Mouse (Mus musculus) C2C12 (cell line): ENCODE data around the gene E2f8. TPM values are rescaled to one million over a fixed set of nuclear protein-coding genes. Genes with fewer than 3 reads are reported as not detected.

Source experiments
- H3K27me3 ChIP-seq: one replicate; pipeline ENCODE4 v1.6.1; 2011; ENCODE audit not compliant: control insufficient read depth, insufficient read depth, insufficient read length
- H3K36me3 ChIP-seq: one replicate; pipeline ENCODE4 v1.6.1; 2011; ENCODE audit not compliant: control insufficient read depth, insufficient read depth
- H3K4me3 ChIP-seq: one replicate; pipeline ENCODE4 v1.5.1; 2011; ENCODE audit warnings: mild to moderate bottlenecking, control low read depth; ENCODE audit not compliant: poor library complexity, insufficient read depth, severe bottlenecking
- H3K79me2 ChIP-seq: one replicate; pipeline ENCODE4 v1.6.1; 2011; ENCODE audit not compliant: control insufficient read depth, insufficient read depth
- H3K79me3 ChIP-seq: one replicate; pipeline ENCODE4 v1.6.1; 2011; ENCODE audit warnings: low read depth, control low read depth
- H3ac ChIP-seq: one replicate; pipeline ENCODE3; 2011; ENCODE audit warnings: low read depth; ENCODE audit not compliant: control insufficient read depth, insufficient read length
- CEBPB ChIP-seq: IDR thresholded peaks from one replicate; pipeline ENCODE4 v1.6.1; 2011; ENCODE audit warnings: low read depth, mild to moderate bottlenecking, control low read depth, moderate library complexity
- CTCF ChIP-seq: IDR thresholded peaks from one replicate; pipeline ENCODE4 v1.5.1; 2011; ENCODE audit not compliant: control insufficient read depth, insufficient read depth, insufficient read length
- FOSL1 ChIP-seq: IDR thresholded peaks from one replicate; pipeline ENCODE4 v1.8.0; 2011; ENCODE audit warnings: mild to moderate bottlenecking, low read length; ENCODE audit not compliant: poor library complexity, insufficient read depth, severe bottlenecking
- MAX ChIP-seq: IDR thresholded peaks from one replicate; pipeline ENCODE4 v1.6.1; 2011; ENCODE audit warnings: mild to moderate bottlenecking, control low read depth
- MYOD1 ChIP-seq: IDR thresholded peaks from one replicate; pipeline ENCODE4 v1.6.1; 2011; ENCODE audit warnings: low read depth; ENCODE audit not compliant: control insufficient read depth, insufficient read length
- MYOG ChIP-seq: IDR thresholded peaks from one replicate; pipeline ENCODE4 v1.6.1; 2011; ENCODE audit not compliant: control insufficient read depth, insufficient read length; ENCODE audit errors: extremely low read depth
- USF1 ChIP-seq: IDR thresholded peaks from one replicate; pipeline ENCODE4 v1.6.1; 2011; ENCODE audit warnings: low read depth, mild to moderate bottlenecking, control low read depth, moderate library complexity
- polyA plus RNA-seq: library from polyadenylated mRNA; unstranded; fragments of >200 nt; fragmentation: generic; extraction: Trizol; gene quantifications from one replicate; pipeline ENCODE4 v1.2.1, GENCODE M21; 2012; ENCODE audit warnings: missing spikeins

The E2f8 gene
- polyA plus RNA-seq, 1 experiment, result 28.2 TPM

DNA sequence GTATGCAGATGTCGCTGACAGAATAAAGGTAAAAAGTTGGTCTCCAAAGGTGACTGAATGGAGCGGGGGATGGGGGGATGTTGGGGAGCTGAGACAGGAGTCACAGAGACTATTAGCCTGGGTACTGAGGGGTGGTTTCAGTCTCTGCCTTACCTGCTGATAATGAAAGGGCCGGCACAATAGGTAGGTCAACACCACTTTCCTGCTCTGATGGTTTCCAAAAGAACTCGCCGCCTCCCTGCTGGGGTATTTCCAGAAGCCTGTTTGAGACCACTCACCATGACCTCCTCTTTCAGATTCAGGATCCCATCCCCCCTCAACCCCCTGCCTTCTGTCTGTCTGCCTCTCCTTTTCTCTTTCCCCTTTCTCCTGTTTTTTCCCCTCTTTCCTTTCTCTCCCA, 36.6 kb upstream of the E2f8 start:
- no peaks in the 10 kb centered on the region for H3K79me2 ChIP-seq

DNA sequence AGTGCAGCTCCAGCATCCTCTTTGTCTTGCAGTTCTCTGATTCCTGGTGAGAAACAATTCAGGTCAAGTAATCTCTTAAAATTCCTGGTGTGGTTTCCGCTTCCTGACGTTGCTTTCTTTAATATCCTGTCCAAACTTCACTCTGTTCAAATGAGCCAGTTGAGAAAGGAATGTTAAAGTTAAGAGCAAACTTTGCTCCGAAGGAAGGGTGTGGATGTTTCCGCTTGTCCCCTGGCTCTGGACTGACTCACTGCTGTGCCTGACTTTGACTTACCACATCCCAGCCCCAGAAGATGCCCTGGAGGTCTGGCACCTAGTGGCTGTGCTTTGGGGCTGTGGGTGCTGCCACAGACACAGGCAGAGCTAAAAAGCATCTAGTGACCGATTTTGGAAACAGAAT, 36.1 kb upstream of the E2f8 start:
- no peaks in the 10 kb centered on the region for H3K79me2 ChIP-seq
- H3K79me3 ChIP-seq, result peaks cover 5% of the 10 kb centered on the region
- no peaks in the 10 kb centered on the region for H3K27me3 ChIP-seq
- H3K36me3 ChIP-seq, result no peaks in the 10 kb centered on the region
- H3K4me3 ChIP-seq, result peak overlapping the region; percentile 32
- TF ChIP-seq CTCF, result no peak
- no peak for TF ChIP-seq MYOD1
- no peak for TF ChIP-seq MAX
- no peak for TF ChIP-seq USF1
- TF ChIP-seq FOSL1, result no peak
- TF ChIP-seq MYOG, result no peak
- no peak for TF ChIP-seq CEBPB
- H3ac ChIP-seq, result peak overlapping the region; percentile 39

More for the DNA sequence above, 36.6 kb upstream of the E2f8 start:
- no peaks in the 10 kb centered on the region for H3K27me3 ChIP-seq
- H3K79me3 ChIP-seq, result peaks cover 5% of the 10 kb centered on the region
- no peaks in the 10 kb centered on the region for H3K36me3 ChIP-seq
- no peak overlapping the region for H3ac ChIP-seq
- H3K4me3 ChIP-seq, result peak overlapping the region; percentile 32
- TF ChIP-seq MAX (no peak), FOSL1 (no peak), USF1 (no peak), MYOD1 (no peak), CTCF (no peak), CEBPB (no peak), MYOG (no peak)

DNA sequence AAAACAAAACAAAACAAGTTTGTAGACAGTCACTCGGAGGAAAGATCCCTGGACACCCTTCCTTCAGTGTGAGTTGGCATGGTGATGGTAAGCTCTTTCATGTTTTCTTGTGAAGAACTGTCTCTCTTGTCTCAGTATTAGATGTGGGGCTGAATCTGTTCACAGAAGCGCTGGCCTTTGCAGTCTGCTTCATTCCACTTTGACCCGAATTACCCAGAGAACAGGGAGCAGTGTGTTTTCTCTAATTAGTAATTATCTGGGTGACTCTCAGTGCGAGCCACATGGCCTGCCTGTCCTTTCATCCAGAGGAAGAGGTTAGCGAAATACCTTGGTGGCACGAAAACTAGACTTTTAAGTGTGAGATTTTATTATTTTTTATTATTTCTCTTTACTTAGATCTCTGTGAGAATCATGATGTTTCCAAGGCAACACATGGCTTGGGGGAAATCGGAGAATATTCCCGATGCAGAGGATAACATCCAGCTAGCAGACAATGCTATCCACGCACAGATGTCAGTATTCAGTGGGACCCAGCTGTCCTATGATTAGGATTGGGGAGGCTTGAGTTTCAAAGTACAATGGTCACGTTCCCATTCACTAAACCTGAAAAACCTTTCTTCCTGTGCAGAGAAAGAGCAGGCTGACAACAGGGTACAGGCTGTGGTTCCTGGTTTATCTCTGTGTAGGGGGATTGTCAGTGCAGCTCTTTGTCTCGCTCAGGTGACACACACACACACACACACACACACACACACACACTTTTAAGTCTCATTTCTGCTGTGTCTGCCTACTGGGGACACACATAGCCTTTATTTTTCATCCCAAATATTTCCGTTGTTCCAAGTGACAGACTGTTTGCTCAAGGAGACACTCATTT, 33.5 kb upstream of the E2f8 start:
- no peak for TF ChIP-seq FOSL1
- TF ChIP-seq USF1, result no peak
- no peak for TF ChIP-seq MAX
- TF ChIP-seq CEBPB, result no peak
- TF ChIP-seq MYOD1, result no peak
- TF ChIP-seq CTCF, result no peak
- no peak for TF ChIP-seq MYOG
- no peaks in the 10 kb centered on the region for H3K79me2 ChIP-seq
- no peaks in the 10 kb centered on the region for H3K36me3 ChIP-seq
- no peak overlapping the region for H3K4me3 ChIP-seq
- H3K79me3 ChIP-seq, result peaks cover 2% of the 10 kb centered on the region
- no peaks in the 10 kb centered on the region for H3K27me3 ChIP-seq
- H3ac ChIP-seq, result no peak overlapping the region

DNA sequence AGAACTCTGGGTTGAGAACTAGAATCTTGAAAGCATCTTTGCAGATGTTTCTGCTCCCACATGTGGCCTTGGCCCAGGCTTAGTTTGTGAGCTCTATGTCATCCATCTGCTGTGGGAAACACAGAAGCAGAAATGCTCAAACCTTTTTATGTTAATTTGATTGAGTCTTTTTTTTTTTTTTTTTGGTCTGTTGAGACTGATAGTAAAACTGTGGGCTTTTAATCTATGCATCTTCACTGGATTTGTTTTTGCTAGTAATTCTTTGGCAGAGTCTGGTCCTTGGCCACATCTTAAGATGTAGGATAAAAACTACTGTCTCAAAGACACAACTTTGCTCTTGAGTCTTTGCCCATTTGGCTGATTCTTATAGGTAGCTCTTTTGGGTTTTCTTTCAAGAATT, 29.8 kb upstream of the E2f8 start:
- Histone ChIP-seq H3K4me3 (no peak overlapping the region), H3K79me2 (no peaks in the 10 kb centered on the region), H3K36me3 (no peaks in the 10 kb centered on the region), H3K79me3 (no peaks in the 10 kb centered on the region), H3K27me3 (no peaks in the 10 kb centered on the region), H3ac (no peak overlapping the region)
- TF ChIP-seq CEBPB (no peak), FOSL1 (no peak), CTCF (no peak), MAX (no peak), USF1 (no peak), MYOG (no peak), MYOD1 (no peak)

DNA sequence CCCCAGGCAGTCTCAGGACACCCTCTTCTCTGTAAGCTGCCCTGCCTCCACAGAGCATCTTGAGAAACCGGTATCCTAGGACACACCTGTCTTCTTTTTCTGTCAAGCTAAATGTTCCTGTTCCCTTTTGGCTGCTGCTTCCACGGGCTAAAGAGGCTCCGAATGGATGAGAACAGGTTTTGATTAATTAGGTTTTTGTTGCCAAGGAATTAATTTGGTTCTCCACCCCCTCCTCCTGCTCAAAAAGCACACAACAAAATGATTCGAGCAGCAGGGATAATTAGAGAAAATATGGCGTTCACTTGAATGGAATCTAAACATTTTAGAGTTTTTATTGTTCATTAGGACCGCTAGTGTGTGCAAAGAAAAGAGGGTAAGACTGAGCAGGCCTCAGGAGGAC, 28.9 kb upstream of the E2f8 start:
- no peaks in the 10 kb centered on the region for H3K27me3 ChIP-seq
- H3ac ChIP-seq, result no peak overlapping the region
- no peaks in the 10 kb centered on the region for H3K79me2 ChIP-seq
- TF ChIP-seq FOSL1 (no peak), MYOD1 (no peak), USF1 (no peak), MAX (no peak), CEBPB (no peak), CTCF (no peak), MYOG (no peak)
- H3K79me3 ChIP-seq, result no peaks in the 10 kb centered on the region
- H3K4me3 ChIP-seq, result no peak overlapping the region
- H3K36me3 ChIP-seq, result no peaks in the 10 kb centered on the region

DNA sequence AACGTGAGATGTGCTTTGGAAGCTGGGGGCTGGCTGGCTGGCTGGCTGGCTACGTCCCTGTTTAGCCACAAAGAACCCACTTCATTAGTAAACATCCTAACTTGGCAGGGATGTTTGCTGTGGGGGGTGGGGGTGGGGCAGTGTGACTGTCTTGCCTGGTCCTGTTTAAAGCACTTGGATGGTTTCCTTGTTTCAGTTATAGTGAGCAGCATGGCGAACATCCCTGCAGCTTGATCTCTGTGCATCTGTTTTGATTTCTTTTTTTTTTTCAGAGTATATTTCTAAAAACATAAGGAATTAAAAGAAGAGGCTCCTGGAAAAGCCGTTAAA, 27.9 kb upstream of the E2f8 start:
- Histone ChIP-seq H3K79me2 (no peaks in the 10 kb centered on the region), H3K79me3 (no peaks in the 10 kb centered on the region), H3K36me3 (no peaks in the 10 kb centered on the region), H3ac (no peak overlapping the region), H3K4me3 (no peak overlapping the region), H3K27me3 (no peaks in the 10 kb centered on the region)
- no peak for TF ChIP-seq FOSL1
- no peak for TF ChIP-seq CTCF
- TF ChIP-seq MYOG, result no peak
- no peak for TF ChIP-seq MYOD1
- no peak for TF ChIP-seq CEBPB
- no peak for TF ChIP-seq MAX
- no peak for TF ChIP-seq USF1
